Mouse (Mus musculus): Measurements from ENCODE around the gene Vmn2r2. TPM values are rescaled to one million over a fixed set of nuclear protein-coding genes. Genes with fewer than 3 reads are reported as not detected.

Gene Vmn2r2
- not detected for total RNA-seq (2021)

DNA sequence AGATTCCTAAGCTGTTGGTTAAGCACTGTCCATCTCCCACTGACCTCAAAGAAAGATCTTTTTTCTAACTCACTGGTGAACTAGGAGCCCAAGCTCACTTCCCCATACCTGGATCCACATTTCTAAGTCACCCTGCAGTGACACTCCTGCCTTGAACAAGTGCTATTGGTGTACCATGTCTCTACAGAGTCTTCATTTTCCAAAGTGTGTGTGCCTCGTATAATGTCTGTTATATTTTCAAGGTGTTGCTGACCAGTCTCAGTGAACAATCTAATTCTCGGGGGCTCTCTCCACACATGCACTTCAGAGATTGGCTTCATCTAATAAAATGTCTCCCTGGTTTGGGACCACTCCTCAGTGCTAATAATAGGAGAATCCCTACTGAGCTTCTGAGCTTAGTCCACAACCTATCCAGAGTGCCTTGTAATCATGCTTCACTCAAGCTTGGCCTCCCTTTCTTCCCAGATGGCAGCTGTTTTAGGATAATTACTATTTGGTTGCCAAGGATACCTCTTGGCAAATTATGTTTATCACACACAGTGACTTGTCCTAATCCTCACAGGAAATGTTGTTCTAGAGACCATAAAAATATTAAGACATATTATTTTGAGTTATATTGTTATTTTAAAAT is at the start of gene Vmn2r2:
Vmn2r2 (minus strand) TSS at position 51 of the 631 bp plus-strand sequence.
- intact Hi-C loops (cut with DNase I), result no loop called here
- DNase-seq (ENCODE audit: low spot score in 2 of 2), result no peak

DNA sequence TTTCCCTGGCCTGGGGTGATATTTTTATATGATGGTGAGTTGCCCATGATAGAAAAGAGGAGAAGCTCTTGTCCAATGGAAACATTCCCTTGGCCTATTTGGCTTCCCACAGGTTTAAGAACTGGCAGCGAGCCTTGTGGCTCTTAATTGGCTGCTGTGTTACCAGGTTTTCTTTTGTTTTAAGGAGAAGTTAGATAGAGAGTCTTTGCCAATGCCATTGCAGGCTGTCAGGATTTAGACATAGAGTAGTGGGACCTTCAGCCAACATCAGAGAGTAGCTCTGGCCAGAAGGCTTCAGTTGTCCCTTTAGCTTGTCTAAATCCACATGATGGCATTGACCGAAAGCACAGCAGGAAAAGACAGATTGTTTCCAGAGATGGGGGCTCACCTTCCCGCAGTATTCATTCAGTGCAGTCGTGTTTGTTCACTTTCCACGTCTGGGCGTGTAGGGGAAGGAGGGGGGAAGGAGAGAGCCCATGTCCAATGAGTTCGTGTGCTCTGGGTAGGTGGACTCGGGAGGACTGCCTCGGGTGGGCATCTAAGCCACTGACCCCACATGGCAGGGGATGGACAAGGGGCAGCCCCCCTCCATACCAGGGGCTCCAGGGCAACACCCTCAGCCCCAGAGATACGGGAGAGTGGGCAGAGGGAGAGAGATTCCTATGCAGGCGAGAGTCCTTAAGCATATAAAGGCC is 28.2 kb downstream of the Vmn2r2 start:
- intact Hi-C loops (cut with DNase I), result no loop called here
- DNase-seq (ENCODE audit: low spot score in 2 of 2), result no peak

DNA sequence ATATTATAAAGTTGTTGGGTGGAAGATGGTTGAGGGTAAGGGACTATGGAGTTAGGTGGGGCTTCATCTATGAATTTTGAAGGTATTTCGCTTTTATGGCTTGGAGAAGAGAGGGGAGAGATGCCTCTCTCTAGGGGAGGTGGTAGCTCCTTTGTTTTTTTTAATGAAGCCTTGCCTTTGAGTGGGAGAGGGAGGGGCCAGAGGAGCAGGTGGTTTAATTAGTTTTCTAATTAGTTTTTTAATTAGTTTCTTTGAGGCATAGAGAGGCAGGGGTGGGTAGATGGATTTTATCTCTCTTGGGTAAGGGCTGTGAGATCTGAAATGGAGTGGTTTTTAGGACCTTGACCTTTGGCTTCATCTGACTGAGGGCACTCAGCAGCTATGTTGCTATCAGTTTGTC is 29.0 kb downstream of the Vmn2r2 start:
- intact Hi-C loops (cut with DNase I), result no loop called here
- no peak for DNase-seq (ENCODE audit: low spot score in 2 of 2)

DNA sequence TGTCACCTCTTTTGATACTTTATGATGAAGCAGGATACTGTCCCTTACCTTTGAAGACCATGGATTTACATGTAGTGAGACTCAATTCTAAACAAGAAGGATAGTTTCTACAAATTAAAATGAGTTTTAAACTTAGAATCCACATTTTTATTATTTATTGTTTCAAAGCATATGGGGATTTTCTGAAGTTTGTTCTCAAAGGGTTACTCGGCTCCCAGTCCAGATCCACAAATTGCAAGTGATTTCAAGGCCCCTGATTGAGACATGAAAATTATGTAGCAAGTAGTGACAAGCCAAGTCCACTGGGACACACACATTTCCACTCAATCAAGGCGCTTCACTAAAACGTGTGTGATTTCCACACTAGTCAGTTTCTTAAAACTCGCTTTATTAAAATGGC is 60.5 kb downstream of the Vmn2r2 start, which contains the start of gene Vmn2r1:
Vmn2r1 (plus strand) TSS at position 301 of the 400 bp plus-strand sequence.
- intact Hi-C loops (cut with DNase I), result no loop called here
- no peak for DNase-seq (ENCODE audit: low spot score in 2 of 2)

Other genes starting within 250 kb of the Vmn2r2 start
- 1 to 10 TPM; 6.2 to 6.5 TPM for gene Plch1, start 242.5 kb downstream of the Vmn2r2 start, total RNA-seq (2021)
- 10 to 100 TPM; 12.1 to 14.1 TPM for gene E130311K13Rik, start 212.5 kb downstream of the Vmn2r2 start, total RNA-seq (2021)
- 10 to 100 TPM; 25.4 to 30.7 TPM for gene Slc33a1, start 177.2 kb downstream of the Vmn2r2 start, total RNA-seq (2021)
- gene Gmps, start 165.8 kb downstream of the Vmn2r2 start, total RNA-seq (2021), result 10 to 100 TPM; 42.8 to 44.3 TPM
- under 1 TPM; 0.42 to 0.43 TPM for gene Vmn2r1, start 60.4 kb downstream of the Vmn2r2 start, total RNA-seq (2021)
- gene Vmn2r3, start 147.8 kb upstream of the Vmn2r2 start, total RNA-seq (2021), result not detected